Mouse (Mus musculus) brain, embryonic 18.5 days (tissue): Measurements from ENCODE around the gene Tet2.

ENCODE experiments used
- DNase-seq: peaks from one replicate; pipeline ENCODE4 v3.0.0-alpha.2; 2012; ENCODE audit warnings: low read depth, low spot score

The Tet2 gene

GRCm38 (mm10) chr3:133522289-133522688, 22.6 kb downstream of the Tet2 start:
- DNase-seq, result no peak

DNA sequence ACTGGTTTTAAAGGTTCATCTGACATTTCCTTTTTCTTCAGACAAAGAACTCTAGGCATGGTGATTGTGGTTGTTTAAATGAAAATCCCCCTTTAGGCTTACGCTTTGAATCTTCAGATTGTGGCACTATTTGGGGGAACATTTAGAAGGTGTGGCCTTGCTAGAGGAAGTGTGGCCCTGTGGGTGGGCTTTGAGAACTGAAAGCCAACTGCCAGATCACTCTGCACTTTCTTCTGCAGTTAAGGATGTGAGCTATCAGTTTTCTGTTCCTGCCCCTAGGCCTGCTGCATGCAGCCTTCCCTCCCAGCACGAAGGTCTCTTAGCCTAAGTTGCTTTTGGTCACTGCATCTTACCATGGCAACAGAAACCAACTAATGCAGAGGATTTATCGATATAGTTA, 26.1 kb downstream of the Tet2 start:
- no peak for DNase-seq

DNA sequence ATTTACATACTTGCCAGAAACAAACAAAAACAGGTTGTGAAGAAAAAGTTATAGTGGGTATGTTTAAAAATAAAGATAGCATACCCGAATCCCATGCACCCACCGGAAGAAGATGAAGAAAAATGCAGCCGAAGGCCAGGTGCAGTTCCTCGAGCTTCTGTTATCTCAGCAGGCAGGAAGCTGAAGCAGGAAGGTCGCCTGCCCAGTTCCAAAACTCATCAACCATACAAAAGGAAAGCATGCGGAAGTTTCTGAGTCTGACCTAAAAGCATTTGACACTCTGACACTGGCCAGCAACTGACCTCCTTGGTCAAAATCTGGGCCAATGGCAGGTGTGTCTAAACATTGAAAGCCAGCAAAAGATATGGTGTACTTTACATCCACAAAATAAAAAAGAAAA, 26.8 kb downstream of the Tet2 start:
- DNase-seq, result no peak

GRCm38 (mm10) chr3:133517406-133517805, 27.5 kb downstream of the Tet2 start:
- no peak for DNase-seq

- no peak for DNase-seq
Measured at GRCm38 (mm10) chr3:133516137-133516536, 28.8 kb downstream of the Tet2 start.

GRCm38 (mm10) chr3:133515204-133515969, 29.6 kb downstream of the Tet2 start:
- DNase-seq, result no peak

- DNase-seq, result no peak
Measured at GRCm38 (mm10) chr3:133514290-133514689, 30.6 kb downstream of the Tet2 start.

DNA sequence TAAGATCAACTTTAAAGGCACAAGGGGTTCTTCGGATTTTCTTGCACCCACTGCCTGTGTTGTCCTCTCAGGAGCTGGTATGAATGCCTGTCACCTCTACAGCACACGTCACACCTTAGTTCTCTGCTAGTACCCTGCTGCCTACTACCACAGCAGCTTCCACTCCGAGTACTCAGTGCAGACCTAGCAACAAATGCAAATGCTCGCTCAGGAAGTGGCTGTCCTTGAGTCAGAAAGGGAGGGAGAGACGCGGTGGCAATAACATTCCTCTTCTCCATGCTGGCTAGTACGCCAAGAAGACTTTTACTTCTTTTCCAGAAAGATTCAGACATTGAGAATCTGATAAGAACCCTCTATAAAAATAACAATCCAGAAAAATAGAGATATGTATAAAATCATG, 31.5 kb downstream of the Tet2 start:
- DNase-seq, result no peak

GRCm38 (mm10) chr3:133510368-133510767, 34.6 kb downstream of the Tet2 start:
- DNase-seq, result no peak

DNA sequence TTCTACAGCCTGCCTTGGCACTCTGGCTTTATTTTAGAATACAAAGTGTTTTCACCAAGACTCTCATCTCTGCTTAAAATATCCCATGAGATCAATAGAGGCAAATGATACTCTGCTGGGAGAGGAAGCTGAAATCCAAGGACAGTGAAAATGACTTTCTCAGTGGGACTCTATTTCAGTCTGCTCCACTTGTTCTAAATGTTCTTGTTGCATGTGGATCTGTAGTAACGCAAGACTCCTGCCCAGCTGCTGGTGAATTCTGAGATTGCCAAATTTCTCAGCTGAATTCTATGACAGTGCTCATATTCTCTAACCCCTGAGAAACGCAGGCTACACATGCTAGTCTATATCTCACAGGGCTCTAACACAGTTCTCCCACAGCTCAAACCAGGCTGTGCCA, 35.1 kb downstream of the Tet2 start:
- DNase-seq, result no peak

DNA sequence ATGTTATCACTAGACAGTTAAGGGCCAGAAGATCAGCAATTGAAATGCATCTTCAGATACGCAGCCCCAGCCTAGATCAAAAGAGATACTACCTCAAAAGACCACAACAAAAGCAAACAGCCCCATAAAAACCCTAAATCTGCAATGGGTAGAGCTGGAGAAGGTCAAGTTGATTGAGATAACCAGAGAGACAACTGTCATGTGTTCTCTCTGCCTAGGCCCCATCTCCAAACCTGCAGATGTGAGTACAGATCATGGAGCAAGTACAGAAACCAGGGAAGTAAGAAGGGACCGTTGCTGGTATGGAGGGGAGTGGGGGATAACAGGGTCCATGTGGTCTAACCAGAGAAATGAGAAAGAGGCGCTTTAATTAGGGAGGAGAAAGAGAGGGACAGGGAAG, 36.1 kb downstream of the Tet2 start:
- no peak for DNase-seq

DNA sequence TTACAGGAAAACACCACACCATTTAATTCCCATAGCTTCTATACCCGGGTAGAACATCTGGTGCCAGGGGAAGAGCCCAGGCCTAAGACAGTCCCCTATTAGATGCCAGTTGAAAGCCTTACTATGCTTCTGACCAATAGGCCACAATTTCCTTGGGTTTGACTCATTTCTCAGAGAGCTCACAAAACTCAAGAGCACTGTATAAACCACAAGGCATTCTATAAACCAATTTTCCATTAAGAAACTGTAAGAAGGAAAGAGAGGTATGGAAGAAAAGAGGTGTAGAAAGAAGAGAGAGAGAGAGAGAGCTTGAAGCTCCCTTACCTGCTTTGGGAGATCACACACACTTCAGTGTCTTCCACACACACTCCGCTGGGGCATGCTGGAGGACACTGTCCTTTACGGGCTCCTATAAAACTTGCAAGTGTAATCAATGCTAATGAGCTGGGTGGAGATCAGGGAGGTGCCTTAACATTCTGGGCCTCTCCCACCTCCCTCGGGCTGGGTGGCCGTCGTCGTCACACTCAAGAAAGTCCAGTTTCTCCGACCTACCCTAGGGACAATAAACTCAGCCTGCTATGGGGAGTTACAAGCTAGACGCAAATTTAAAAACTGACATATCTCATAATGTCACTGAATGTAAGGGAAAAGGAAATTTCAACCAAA, 38.5 kb downstream of the Tet2 start:
- no peak for DNase-seq

DNA sequence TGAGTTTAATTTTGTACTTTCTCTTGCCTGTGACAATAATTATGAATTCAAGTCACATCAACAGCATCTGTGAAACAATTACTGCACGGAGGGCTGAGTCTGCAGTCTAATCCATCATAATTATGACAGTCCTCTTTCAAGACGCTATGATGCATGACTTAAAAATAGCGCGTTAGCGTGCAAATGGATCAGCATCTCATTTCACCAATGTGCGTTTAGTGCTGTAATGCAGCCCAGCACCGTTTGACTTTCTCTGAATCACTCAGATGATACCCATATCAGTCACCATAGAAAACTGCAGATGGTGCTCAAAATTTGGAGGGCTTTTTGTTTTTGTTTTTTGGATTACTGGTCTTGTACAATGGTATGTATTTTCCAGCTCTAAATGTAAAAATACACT, 48.0 kb downstream of the Tet2 start:
- peak; percentile 60 for DNase-seq

DNA sequence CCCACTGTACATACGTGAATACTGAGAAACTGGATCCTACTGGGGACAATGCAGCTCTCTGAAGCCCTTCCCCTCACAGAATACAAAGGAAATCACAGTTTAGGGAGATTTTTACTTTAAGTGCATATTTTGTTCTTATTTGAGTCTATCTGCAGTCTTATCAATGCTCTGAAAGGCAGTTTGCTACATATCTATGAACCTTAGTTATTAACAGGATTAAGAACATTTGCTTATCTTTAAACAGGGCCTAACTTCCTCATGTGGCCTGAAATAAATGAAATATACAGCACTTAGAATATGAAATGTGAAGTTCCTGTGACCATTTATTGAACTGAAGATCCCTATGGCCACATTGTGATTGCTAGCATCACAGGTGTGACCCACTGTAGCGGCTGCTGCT, 53.6 kb downstream of the Tet2 start:
- DNase-seq, result no peak

DNA sequence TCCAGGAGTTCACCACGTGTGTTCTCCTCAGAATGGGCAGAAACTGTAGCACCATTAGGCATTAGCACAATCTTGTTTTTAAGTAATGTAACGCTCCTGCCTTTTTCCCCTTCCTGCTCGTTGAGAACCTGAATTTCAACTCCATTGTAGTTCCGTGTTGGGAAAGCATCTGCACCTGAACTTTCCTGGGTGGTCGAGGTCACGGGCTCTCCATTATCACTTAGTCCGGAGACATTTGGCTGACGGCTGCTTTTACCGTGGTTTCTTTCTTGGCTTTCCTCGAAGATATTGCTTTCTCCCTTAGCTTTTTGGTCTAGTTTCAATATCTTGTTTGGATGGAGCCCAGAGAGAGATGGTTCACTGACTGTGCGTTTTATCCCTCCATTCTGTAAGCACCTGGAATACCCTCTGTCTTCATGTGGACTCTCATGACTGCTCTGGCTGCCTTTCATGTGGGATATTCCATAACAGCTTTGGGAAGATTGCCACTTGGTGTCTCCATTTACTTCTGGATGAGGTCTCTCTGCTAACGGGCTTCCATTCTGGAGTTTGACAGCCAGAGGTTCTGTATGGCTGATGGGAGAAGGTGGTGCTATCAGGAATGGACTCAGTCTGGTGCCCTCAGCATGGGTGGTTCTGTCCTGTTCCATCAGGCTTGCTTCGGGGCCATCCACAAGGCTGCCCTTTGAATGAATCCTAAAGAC, 56.8 kb downstream of the Tet2 start:
- DNase-seq, result no peak

DNA sequence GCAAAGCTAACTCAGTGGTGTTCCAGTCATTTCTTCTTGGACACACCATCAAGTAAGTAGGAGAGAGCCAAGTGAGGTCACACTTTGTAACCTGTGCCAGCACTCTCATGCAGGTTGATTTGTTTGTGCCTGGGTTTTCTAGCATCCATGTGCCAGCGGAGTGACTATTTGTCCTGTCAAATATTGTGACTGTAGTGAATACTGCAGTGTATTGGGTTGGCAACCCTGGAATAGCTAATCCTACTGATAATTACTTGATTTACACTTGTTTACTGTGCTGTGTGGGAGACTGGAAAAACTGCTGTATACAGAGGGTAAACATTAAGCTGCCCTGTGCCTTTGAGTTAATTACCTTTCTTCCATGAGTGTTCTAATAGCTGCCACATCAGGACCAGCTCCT, 62.1 kb downstream of the Tet2 start:
- DNase-seq, result no peak

GRCm38 (mm10) chr3:133478987-133479386, 66.0 kb downstream of the Tet2 start:
- DNase-seq, result no peak

DNA sequence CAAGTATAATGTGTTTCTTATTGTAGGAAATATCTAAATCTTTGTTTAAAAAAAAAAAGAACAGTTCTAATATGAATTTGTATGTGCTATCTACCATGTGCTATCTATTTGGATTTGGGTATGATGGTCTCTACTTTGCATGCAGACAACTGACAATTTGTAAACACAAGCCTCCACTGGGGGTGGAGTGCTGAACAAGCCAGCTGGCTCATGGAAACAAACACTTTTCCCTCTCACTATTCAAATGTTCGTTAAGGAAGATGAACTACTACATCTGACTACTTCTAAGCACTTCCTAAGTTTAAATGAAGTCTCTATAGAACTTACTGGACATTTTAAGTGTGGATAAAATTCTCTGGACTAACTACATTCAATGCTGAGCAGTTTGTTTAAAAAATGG, 71.2 kb downstream of the Tet2 start:
- no peak for DNase-seq

DNA sequence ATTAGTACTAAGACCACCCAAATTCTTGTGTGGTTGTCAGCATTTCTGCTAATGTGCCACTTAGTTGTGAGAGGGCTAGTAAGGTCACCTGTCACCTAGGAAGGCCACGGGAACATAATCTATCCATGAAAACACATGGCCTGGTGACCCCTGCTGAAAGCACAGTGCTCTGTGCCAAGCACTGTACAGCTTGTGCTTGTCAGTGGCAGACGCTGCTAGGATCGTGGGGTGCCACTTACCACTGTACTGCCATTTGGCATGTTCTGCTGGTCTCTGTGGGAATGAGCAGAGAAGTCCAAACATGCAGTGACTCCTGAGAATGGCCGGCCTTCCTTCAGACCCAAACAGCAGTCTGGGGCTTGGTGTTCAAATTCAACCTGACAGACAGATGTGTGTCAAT, 73.8 kb downstream of the Tet2 start:
- no peak for DNase-seq

GRCm38 (mm10) chr3:133468883-133469282, 76.1 kb downstream of the Tet2 start:
- DNase-seq, result no peak

DNA sequence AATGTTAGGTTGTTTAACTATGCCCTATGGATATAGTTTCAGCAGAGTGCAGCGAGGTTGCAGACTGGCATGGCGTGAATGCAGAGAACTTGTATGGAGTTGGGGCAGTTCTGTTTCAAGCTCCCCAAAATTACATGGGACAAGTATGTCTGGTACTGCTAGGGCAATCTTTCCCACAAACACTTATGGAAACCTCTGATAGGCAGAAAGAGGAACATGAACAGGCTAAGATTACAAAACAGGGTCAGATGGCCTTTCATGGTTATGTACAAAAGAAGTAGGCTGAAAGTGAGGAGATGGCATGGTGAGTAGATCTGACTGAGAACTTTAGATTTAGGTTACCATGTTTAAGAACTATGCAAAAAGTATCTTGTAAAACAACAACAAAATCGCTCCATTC, 81.7 kb downstream of the Tet2 start:
- DNase-seq, result no peak

DNA sequence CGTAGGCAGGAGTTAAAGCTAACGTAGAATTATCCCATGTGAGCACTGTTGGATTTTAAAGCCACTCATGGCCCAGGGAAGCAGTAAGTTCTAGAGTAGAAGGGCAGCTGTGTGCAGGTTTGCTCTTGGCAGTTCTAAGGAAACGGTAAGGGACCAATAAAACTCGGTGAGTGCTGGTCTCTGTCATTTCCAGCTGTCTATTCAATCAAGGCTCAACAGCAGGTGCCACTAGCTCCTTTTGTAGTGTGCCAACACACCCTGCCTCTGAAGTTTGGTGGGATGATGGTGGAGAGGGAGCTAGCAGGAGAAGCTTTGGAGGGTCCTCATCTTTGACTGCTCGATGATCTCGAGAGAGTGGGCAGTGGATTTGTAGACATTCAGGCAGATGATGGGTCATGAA, 82.5 kb downstream of the Tet2 start:
- DNase-seq, result no peak

DNA sequence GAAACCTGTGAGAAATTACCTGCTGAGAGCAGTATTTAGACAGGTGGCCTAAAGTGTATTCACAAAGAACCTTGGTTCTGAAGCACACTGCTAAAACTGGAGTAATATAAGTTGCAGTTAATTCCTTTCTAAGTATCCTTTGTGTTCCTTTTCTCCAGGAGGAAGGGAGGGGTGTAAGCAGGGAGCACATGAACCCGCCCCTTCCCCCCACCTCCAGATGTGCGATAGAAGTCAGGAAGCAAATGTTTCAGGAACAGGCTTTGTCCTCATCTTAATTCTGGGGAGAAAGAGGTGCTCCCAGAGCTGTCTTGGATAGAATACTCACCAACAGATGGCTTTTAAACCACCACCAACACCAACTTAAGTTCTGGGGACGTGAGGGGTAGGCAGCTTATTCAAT, 82.9 kb downstream of the Tet2 start:
- no peak for DNase-seq
